Mouse (Mus musculus) layer of hippocampus, postnatal 36 days (tissue): ENCODE results near the gene Gfral. TPM values are rescaled to one million over a fixed set of nuclear protein-coding genes. Genes with fewer than 3 reads are reported as not detected.

Experiments used
- DNase-seq, 2 experiments: peaks; one replicate each; pipeline ENCODE4 v3.0.0; 2022
- total RNA-seq, 2 experiments: library from RNA; stranded (reverse); gene quantifications; 2 replicates each; pipeline ENCODE4 v1.2.3; 2021

The Gfral gene
- total RNA-seq, 2 experiments from 2014 or later: not detected

DNA sequence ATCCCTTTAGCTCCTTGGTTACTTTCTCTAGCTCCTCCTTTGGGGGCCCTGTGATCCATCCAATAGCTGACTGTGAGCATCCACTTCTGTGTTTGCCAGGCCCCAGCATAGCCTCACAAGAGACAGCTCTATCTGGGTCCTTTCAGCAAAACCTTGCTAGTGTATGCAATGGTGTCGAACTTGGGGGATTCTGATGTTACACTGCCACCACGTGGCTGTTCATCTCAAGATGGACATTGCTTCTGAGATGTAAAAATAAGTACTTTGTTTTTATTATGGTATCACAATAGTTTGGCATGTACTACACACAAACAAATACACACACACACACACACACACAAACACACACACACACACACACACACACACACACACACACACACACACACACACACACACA is 90.6 kb downstream of the Gfral start:
- peak; percentile 49 to 55 for DNase-seq

Other genes with a start within 250 kb of the Gfral start
- gene Hmgcll1, start 198.8 kb downstream of the Gfral start, total RNA-seq: 10 to 100 TPM; 13.8 to 14.7 TPM
- gene Hcrtr2, start 110.2 kb upstream of the Gfral start, total RNA-seq: 1 to 10 TPM; 3.5 TPM